Mouse (Mus musculus): ENCODE measurements around the gene Dennd1a.

DNA sequence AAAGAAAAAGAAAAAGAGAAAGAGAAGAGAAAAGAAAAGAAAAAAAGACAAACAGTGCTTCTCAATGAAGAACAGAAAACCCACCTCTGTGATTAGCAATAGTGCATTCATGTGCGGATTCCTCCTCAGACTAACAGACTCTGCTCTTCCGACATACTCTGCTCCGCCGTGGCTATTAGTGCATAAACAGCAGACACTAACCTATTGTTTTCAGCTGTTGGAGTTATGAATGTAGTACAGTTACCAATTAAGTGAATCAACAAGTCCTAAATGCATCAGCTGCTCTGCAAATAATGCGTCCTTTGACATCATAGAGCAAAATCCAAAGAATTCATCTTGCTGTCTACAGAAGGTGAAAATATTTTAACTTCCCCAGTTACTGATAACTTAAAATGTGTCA lies 121.2 kb downstream of the Dennd1a start:
- no peak for TF ChIP-seq POLR2A (IDR thresholded peaks at IDR 0.05; ENCODE audit: low read depth, low read length)
- no peak for TF ChIP-seq CTCF (IDR thresholded peaks at IDR 0.05; ENCODE audit: extremely low read depth, insufficient read depth, insufficient read length, insufficient replicate concordance)

All from spleen, adult 2 months (tissue).